Mouse (Mus musculus): ENCODE measurements around the gene Dnase1l3.
A peak's percentile ranks its signal among the peaks of the same experiment; 100 is the strongest.

The Dnase1l3 gene

GRCm38 (mm10) chr14:7974643-7975042 lies 19.7 kb downstream of the Dnase1l3 start:
- no peak for DNase-seq

GRCm38 (mm10) chr14:7971889-7972493 lies 22.4 kb downstream of the Dnase1l3 start:
- no peak for DNase-seq

- peak; percentile 69 for DNase-seq
Observed at GRCm38 (mm10) chr14:7964219-7964889, 30.0 kb downstream of the Dnase1l3 start.

- no peak for DNase-seq
Observed at GRCm38 (mm10) chr14:7963160-7963559, 31.2 kb downstream of the Dnase1l3 start.

GRCm38 (mm10) chr14:7962626-7963025 lies 31.7 kb downstream of the Dnase1l3 start:
- DNase-seq, result no peak

GRCm38 (mm10) chr14:7961714-7962113 lies 32.7 kb downstream of the Dnase1l3 start:
- DNase-seq, result no peak

- DNase-seq, result peak; percentile 48
Observed at GRCm38 (mm10) chr14:7960616-7961015, 33.8 kb downstream of the Dnase1l3 start.

GRCm38 (mm10) chr14:7957049-7957448 lies 37.3 kb downstream of the Dnase1l3 start, which contains the start of gene Gm45521:
Gene Gm45521, plus strand, starts transcription at chr14:7957288.
- DNase-seq, result no peak

- DNase-seq, result no peak
Observed at GRCm38 (mm10) chr14:7956427-7956826, 37.9 kb downstream of the Dnase1l3 start.

GRCm38 (mm10) chr14:7954071-7954471 lies 40.3 kb downstream of the Dnase1l3 start:
- no peak for DNase-seq

GRCm38 (mm10) chr14:7952610-7953254 lies 41.6 kb downstream of the Dnase1l3 start:
- no peak for DNase-seq

- no peak for DNase-seq
Observed at GRCm38 (mm10) chr14:7951234-7951633, 43.1 kb downstream of the Dnase1l3 start.

- DNase-seq, result no peak
Observed at GRCm38 (mm10) chr14:7945261-7945660, 49.1 kb downstream of the Dnase1l3 start.

GRCm38 (mm10) chr14:7944349-7945039 lies 49.9 kb downstream of the Dnase1l3 start:
- no peak for DNase-seq

- no peak for DNase-seq
Observed at GRCm38 (mm10) chr14:7943801-7944135, 50.6 kb downstream of the Dnase1l3 start.

GRCm38 (mm10) chr14:7943101-7943800 lies 51.1 kb downstream of the Dnase1l3 start:
- peak; percentile 48 for DNase-seq

GRCm38 (mm10) chr14:7941413-7941812 lies 53.0 kb downstream of the Dnase1l3 start:
- DNase-seq, result no peak

GRCm38 (mm10) chr14:7938809-7939784 lies 55.3 kb downstream of the Dnase1l3 start:
- peak; percentile 31 for DNase-seq

- DNase-seq, result peak; percentile 23
Observed at GRCm38 (mm10) chr14:7937052-7937630, 57.2 kb downstream of the Dnase1l3 start.

- no peak for DNase-seq
Observed at GRCm38 (mm10) chr14:7934166-7934565, 60.2 kb downstream of the Dnase1l3 start.

- no peak for DNase-seq
Observed at GRCm38 (mm10) chr14:7932151-7932550, 62.2 kb downstream of the Dnase1l3 start.

Measured in cerebellum, adult 9-11 months (tissue).